Mouse (Mus musculus) hindbrain, postnatal 0 days (tissue): ENCODE data around the gene Fam168b. TPM values are rescaled to one million over a fixed set of nuclear protein-coding genes. Genes with fewer than 3 reads are reported as not detected.

Source experiments
- ATAC-seq: fragments of 200-750 bp; cut with Nextera tagmentation; 2 replicates; pipeline ENCODE4 v1.8.0; 2017; ENCODE audit warnings: mild to moderate bottlenecking, moderate TSS enrichment, moderate library complexity
- DNase-seq: peaks from one replicate; pipeline ENCODE4 v3.0.0-alpha.2; 2015; ENCODE audit warnings: low spot score
- H3K27ac ChIP-seq: fragments of 300-500 bp; sonication (generic); 2 replicates; pipeline ENCODE4 v1.5.1; 2014; ENCODE audit warnings: mild to moderate bottlenecking
- H3K27me3 ChIP-seq: fragments of 300-500 bp; sonication (generic); 2 replicates; pipeline ENCODE4 v1.6.1; 2014; ENCODE audit warnings: low read length, mixed read lengths; ENCODE audit not compliant: insufficient read depth
- H3K36me3 ChIP-seq: fragments of 300-500 bp; sonication (generic); 2 replicates; pipeline ENCODE4 v1.6.1; 2014; ENCODE audit warnings: low read length, mixed read lengths; ENCODE audit not compliant: insufficient read depth
- H3K4me1 ChIP-seq: fragments of 300-500 bp; sonication (generic); 2 replicates; pipeline ENCODE4 v1.6.1; 2014; ENCODE audit warnings: antibody characterized with exemption, low read length, mixed read lengths; ENCODE audit not compliant: insufficient read depth
- H3K4me2 ChIP-seq: fragments of 300-500 bp; sonication (generic); 2 replicates; pipeline ENCODE4 v1.6.1; 2014; ENCODE audit warnings: low read depth, mild to moderate bottlenecking, low read length, moderate library complexity, mixed read lengths
- H3K4me3 ChIP-seq: fragments of 300-500 bp; sonication (generic); 2 replicates; pipeline ENCODE4 v1.5.1; 2014; ENCODE audit warnings: low read length
- H3K9ac ChIP-seq: fragments of 300-500 bp; sonication (generic); replicated peaks from 2 replicates; pipeline ENCODE4 v1.6.1; 2014; ENCODE audit warnings: mild to moderate bottlenecking, low read length, moderate library complexity, mixed read lengths
- H3K9me3 ChIP-seq: fragments of 300-500 bp; sonication (generic); 2 replicates; pipeline ENCODE4 v1.6.1; 2016; ENCODE audit warnings: low read length, mixed read lengths
- CTCF ChIP-seq: IDR thresholded peaks from 2 replicates; pipeline ENCODE4 v1.5.1; 2016; ENCODE audit warnings: antibody characterized with exemption, control low read depth, low read depth
- WGBS: fragments of 180-500 bp; shearing (Covaris S2); extraction: QIAGEN DNeasy Blood & Tissue Kit; methylation state at CpG from one replicate; pipeline ENCODE4 v1.1.7; 2014; 5-methylcytosine and 5-hydroxymethylcytosine counted together
- polyA plus RNA-seq: library from polyadenylated mRNA; unstranded; fragments of >200 nt; fragmentation: Nextera tagmentation; extraction: Ambion mirVana; gene quantifications from 2 replicates; pipeline ENCODE4 v1.2.1, GENCODE M21; 2015
- total RNA-seq: library from RNA; depleted of rRNA; stranded (reverse); fragments of >200 nt; gene quantifications from 2 replicates; pipeline ENCODE4 v1.2.3, GENCODE M21; 2014

The Fam168b gene
- total and polyA plus RNA-seq, 2 experiments from 2014 or later: 90.6 to 457 TPM

- H3K4me2 ChIP-seq: no peak overlapping the region
- H3K36me3 ChIP-seq: peaks cover 53% of the 10 kb centered on the region
- no peaks in the 10 kb centered on the region for H3K4me1 ChIP-seq
- H3K4me3 ChIP-seq: no peak overlapping the region
- TF ChIP-seq CTCF: no peak
- no peaks in the 10 kb centered on the region for H3K27me3 ChIP-seq
- no peaks in the 10 kb centered on the region for H3K9me3 ChIP-seq
- DNase-seq (no peak), ATAC-seq (no peak)
- peak overlapping the region; percentile 51 for H3K27ac ChIP-seq
- WGBS: 60% methylated on average over 11 of the region's 11 CpGs
- no peak overlapping the region for H3K9ac ChIP-seq
These were observed 32.6 kb downstream of the Fam168b start for GRCm38 (mm10) chr1:34810293-34810692.

- peaks cover 39% of the 10 kb centered on the region; the same call in 1 of the 2 replicates for H3K36me3 ChIP-seq
- H3K27me3 ChIP-seq: no peaks in the 10 kb centered on the region
- DNase-seq (no peak), ATAC-seq (no peak)
- H3K9ac ChIP-seq: no peak overlapping the region
- H3K9me3 ChIP-seq: no peaks in the 10 kb centered on the region
- peaks cover 7% of the 10 kb centered on the region; the same call in 1 of the 2 replicates for H3K4me1 ChIP-seq
- no peak for TF ChIP-seq CTCF
- H3K4me3 ChIP-seq: no peak overlapping the region
- no peak overlapping the region for H3K4me2 ChIP-seq
- 84% methylated on average over 8 of the region's 8 CpGs for WGBS
- no peak overlapping the region for H3K27ac ChIP-seq
These were observed 34.4 kb downstream of the Fam168b start for GRCm38 (mm10) chr1:34808445-34808844.

GRCm38 (mm10) chr1:34805931-34806520 lies 36.8 kb downstream of the Fam168b start:
- ATAC-seq: no peak
- Histone ChIP-seq H3K36me3 (peaks cover 24% of the 10 kb centered on the region; the same call in 1 of the 2 replicates), H3K4me3 (no peak overlapping the region), H3K27me3 (no peaks in the 10 kb centered on the region), H3K9ac (no peak overlapping the region), H3K9me3 (no peaks in the 10 kb centered on the region), H3K27ac (no peak overlapping the region), H3K4me1 (peaks cover 22% of the 10 kb centered on the region), H3K4me2 (no peak overlapping the region)
- peak; percentile 23 for DNase-seq
- 35% methylated on average over 35 of the region's 35 CpGs for WGBS
- no peak for TF ChIP-seq CTCF

- no peak for TF ChIP-seq CTCF
- Histone ChIP-seq H3K9me3 (no peaks in the 10 kb centered on the region), H3K4me1 (peaks cover 23% of the 10 kb centered on the region), H3K9ac (no peak overlapping the region), H3K4me2 (no peak overlapping the region), H3K27ac (no peak overlapping the region), H3K36me3 (peaks cover 17% of the 10 kb centered on the region; the same call in 1 of the 2 replicates), H3K27me3 (no peaks in the 10 kb centered on the region), H3K4me3 (no peak overlapping the region)
- DNase-seq (no peak), ATAC-seq (no peak)
- WGBS: 57% methylated on average over 7 of the region's 7 CpGs
These were observed 38.0 kb downstream of the Fam168b start for GRCm38 (mm10) chr1:34804863-34805262.

- Histone ChIP-seq H3K4me1 (peaks cover 23% of the 10 kb centered on the region), H3K27ac (peak overlapping the region; percentile 80), H3K27me3 (no peaks in the 10 kb centered on the region), H3K4me2 (peak overlapping the region; percentile 81), H3K9me3 (no peaks in the 10 kb centered on the region), H3K9ac (peak overlapping the region; percentile 74), H3K36me3 (peaks cover 3% of the 10 kb centered on the region; the same call in 1 of the 2 replicates), H3K4me3 (peak overlapping the region; percentile 57)
- peak; percentile 46 for DNase-seq
- 18% methylated on average over 7 of the region's 7 CpGs for WGBS
- TF ChIP-seq CTCF: no peak
- ATAC-seq: peak; percentile 30
These were observed 40.6 kb downstream of the Fam168b start for GRCm38 (mm10) chr1:34802290-34802642.

- Histone ChIP-seq H3K36me3 (no peaks in the 10 kb centered on the region; the same call in 1 of the 2 replicates), H3K27me3 (no peaks in the 10 kb centered on the region), H3K27ac (peak overlapping the region; percentile 80), H3K4me2 (peak overlapping the region; percentile 81), H3K4me3 (peak overlapping the region; percentile 57), H3K9ac (peak overlapping the region; percentile 74), H3K4me1 (peaks cover 23% of the 10 kb centered on the region), H3K9me3 (no peaks in the 10 kb centered on the region)
- peak; percentile 74 for ATAC-seq
- no peak for TF ChIP-seq CTCF
- 1% methylated on average over 45 of the region's 47 CpGs for WGBS
- DNase-seq: peak; percentile 82
These were observed 41.1 kb downstream of the Fam168b start for GRCm38 (mm10) chr1:34801616-34802289.

GRCm38 (mm10) chr1:34799140-34799539 lies 43.7 kb downstream of the Fam168b start:
- Histone ChIP-seq H3K4me1 (peaks cover 21% of the 10 kb centered on the region), H3K9me3 (no peaks in the 10 kb centered on the region), H3K27me3 (no peaks in the 10 kb centered on the region), H3K4me3 (no peak overlapping the region), H3K27ac (no peak overlapping the region), H3K36me3 (no peaks in the 10 kb centered on the region), H3K9ac (no peak overlapping the region), H3K4me2 (no peak overlapping the region)
- no peak for DNase-seq
- 74% methylated on average over 2 of the region's 2 CpGs for WGBS
- ATAC-seq: no peak
- TF ChIP-seq CTCF: no peak
